Mouse (Mus musculus): ENCODE results near the gene Ptk7.
"Not testable (repeated sequence)": the region's sequence is repeated elsewhere in the genome, so short reads cannot be mapped to it uniquely, and the experiment has no call there.

Ptk7 gene

GRCm38 (mm10) chr17:46588173-46588572 is 41.1 kb downstream of the Ptk7 start:
- in situ Hi-C loops (cut with MboI; ENCODE audit: low pct_unique_long_range_greater_than_20kb in 1 of 2, low sequenced_read_pairs in 2 of 2, unreplicated experiment in 1 of 2): no loop called here

GRCm38 (mm10) chr17:46586327-46586726 is 43.0 kb downstream of the Ptk7 start:
- in situ Hi-C loops (cut with MboI; ENCODE audit: low pct_unique_long_range_greater_than_20kb in 1 of 2, low sequenced_read_pairs in 2 of 2, unreplicated experiment in 1 of 2): no loop called here

- in situ Hi-C loops (cut with MboI; ENCODE audit: low pct_unique_long_range_greater_than_20kb in 1 of 2, low sequenced_read_pairs in 2 of 2, unreplicated experiment in 1 of 2): no loop called here
Measured at GRCm38 (mm10) chr17:46578650-46579049, 50.7 kb downstream of the Ptk7 start.

- in situ Hi-C loops (cut with MboI; ENCODE audit: low pct_unique_long_range_greater_than_20kb in 1 of 2, low sequenced_read_pairs in 2 of 2, unreplicated experiment in 1 of 2): no loop called here
Measured at GRCm38 (mm10) chr17:46576070-46576469, 53.2 kb downstream of the Ptk7 start.

GRCm38 (mm10) chr17:46574535-46574934 is 54.8 kb downstream of the Ptk7 start:
- in situ Hi-C loops (cut with MboI; ENCODE audit: low pct_unique_long_range_greater_than_20kb in 1 of 2, low sequenced_read_pairs in 2 of 2, unreplicated experiment in 1 of 2): no loop called here

GRCm38 (mm10) chr17:46571005-46571404 is 58.3 kb downstream of the Ptk7 start:
- in situ Hi-C loops (cut with MboI; ENCODE audit: low pct_unique_long_range_greater_than_20kb in 1 of 2, low sequenced_read_pairs in 2 of 2, unreplicated experiment in 1 of 2): no loop called here

- in situ Hi-C loops (cut with MboI; ENCODE audit: low pct_unique_long_range_greater_than_20kb in 1 of 2, low sequenced_read_pairs in 2 of 2, unreplicated experiment in 1 of 2): no loop called here
Measured at GRCm38 (mm10) chr17:46559146-46559545, 70.2 kb downstream of the Ptk7 start.

- in situ Hi-C loops (cut with MboI; ENCODE audit: low pct_unique_long_range_greater_than_20kb in 1 of 2, low sequenced_read_pairs in 2 of 2, unreplicated experiment in 1 of 2): no loop called here
Measured at GRCm38 (mm10) chr17:46558151-46558550, 71.2 kb downstream of the Ptk7 start.

GRCm38 (mm10) chr17:46557321-46557720 is 72.0 kb downstream of the Ptk7 start:
- in situ Hi-C loops (cut with MboI; ENCODE audit: low pct_unique_long_range_greater_than_20kb in 1 of 2, low sequenced_read_pairs in 2 of 2, unreplicated experiment in 1 of 2): not testable (repeated sequence)

GRCm38 (mm10) chr17:46556584-46556945 is 72.7 kb downstream of the Ptk7 start:
- in situ Hi-C loops (cut with MboI; ENCODE audit: low pct_unique_long_range_greater_than_20kb in 1 of 2, low sequenced_read_pairs in 2 of 2, unreplicated experiment in 1 of 2): no loop called here

GRCm38 (mm10) chr17:46555673-46556583 is 73.4 kb downstream of the Ptk7 start, which contains the start of gene Srf:
TSS of gene Srf (minus strand) at chr17:46556175.
- in situ Hi-C loops (cut with MboI; ENCODE audit: low pct_unique_long_range_greater_than_20kb in 1 of 2, low sequenced_read_pairs in 2 of 2, unreplicated experiment in 1 of 2): no loop called here

GRCm38 (mm10) chr17:46554977-46555672 is 74.2 kb downstream of the Ptk7 start:
- in situ Hi-C loops (cut with MboI; ENCODE audit: low pct_unique_long_range_greater_than_20kb in 1 of 2, low sequenced_read_pairs in 2 of 2, unreplicated experiment in 1 of 2): no loop called here

GRCm38 (mm10) chr17:46554646-46554976 is 74.7 kb downstream of the Ptk7 start:
- in situ Hi-C loops (cut with MboI; ENCODE audit: low pct_unique_long_range_greater_than_20kb in 1 of 2, low sequenced_read_pairs in 2 of 2, unreplicated experiment in 1 of 2): no loop called here

GRCm38 (mm10) chr17:46553926-46554325 is 75.4 kb downstream of the Ptk7 start:
- in situ Hi-C loops (cut with MboI; ENCODE audit: low pct_unique_long_range_greater_than_20kb in 1 of 2, low sequenced_read_pairs in 2 of 2, unreplicated experiment in 1 of 2): no loop called here

- in situ Hi-C loops (cut with MboI; ENCODE audit: low pct_unique_long_range_greater_than_20kb in 1 of 2, low sequenced_read_pairs in 2 of 2, unreplicated experiment in 1 of 2): no loop called here
Measured at GRCm38 (mm10) chr17:46553469-46553868, 75.8 kb downstream of the Ptk7 start.

- in situ Hi-C loops (cut with MboI; ENCODE audit: low pct_unique_long_range_greater_than_20kb in 1 of 2, low sequenced_read_pairs in 2 of 2, unreplicated experiment in 1 of 2): no loop called here
Measured at GRCm38 (mm10) chr17:46552841-46553423, 76.4 kb downstream of the Ptk7 start.

GRCm38 (mm10) chr17:46552151-46552550 is 77.2 kb downstream of the Ptk7 start:
- in situ Hi-C loops (cut with MboI; ENCODE audit: low pct_unique_long_range_greater_than_20kb in 1 of 2, low sequenced_read_pairs in 2 of 2, unreplicated experiment in 1 of 2): no loop called here

GRCm38 (mm10) chr17:46551369-46551768 is 77.9 kb downstream of the Ptk7 start:
- in situ Hi-C loops (cut with MboI; ENCODE audit: low pct_unique_long_range_greater_than_20kb in 1 of 2, low sequenced_read_pairs in 2 of 2, unreplicated experiment in 1 of 2): no loop called here

- in situ Hi-C loops (cut with MboI; ENCODE audit: low pct_unique_long_range_greater_than_20kb in 1 of 2, low sequenced_read_pairs in 2 of 2, unreplicated experiment in 1 of 2): no loop called here
Measured at GRCm38 (mm10) chr17:46550904-46551303, 78.4 kb downstream of the Ptk7 start.
